Comparison of ENCODE assay signal across 16 mouse cellular contexts in genomic region chr19:45446631-45447030, GRCm38 (mm10).
DNase-seq lines count a peak whose midpoint lies in the region; ATAC-seq lines count a peak whose summit lies in the region.
"Had no signal": no experiment of that assay in that cellular context is flagged by ENCODE, and none has a peak within 500 bp of the region (broad histone marks: within the 10 kb centered on the region; RNA-seq: fewer than 3 reads in every experiment).

No protein-coding gene starts in this region.

- H3K9ac ChIP-seq in hindbrain, embryonic 11.5 days (ENCODE audit: low read depth, low read length), result no peak overlapping the region
- no peak overlapping the region for H3K9ac ChIP-seq in hindbrain, embryonic 16.5 days (ENCODE audit: low read depth, low read length)
- no peak overlapping the region for H3K9ac ChIP-seq in midbrain, embryonic 16.5 days (ENCODE audit: low read depth, low read length)

- no peaks in the 10 kb centered on the region for H3K9me3 ChIP-seq in hindbrain, embryonic 11.5 days (ENCODE audit: control insufficient read depth, low read length)
- no peaks in the 10 kb centered on the region for H3K9me3 ChIP-seq in hindbrain, embryonic 10.5 days
- no peaks in the 10 kb centered on the region for H3K9me3 ChIP-seq in hindbrain, embryonic 16.5 days (ENCODE audit: control insufficient read depth, low read length)
- no peaks in the 10 kb centered on the region for H3K9me3 ChIP-seq in midbrain, embryonic 16.5 days (replicated peaks; ENCODE audit: control insufficient read depth, low read length, poor library complexity, severe bottlenecking)
- H3K9me3 ChIP-seq: megakaryocyte, embryonic 14.5 days had no signal

- ATAC-seq in hindbrain, embryonic 11.5 days (ENCODE audit: low FRiP score), result peak; percentile 56; the same call in 1 of the 2 replicates
- peak; percentile 79 for ATAC-seq in hindbrain, embryonic 16.5 days
- no peak for ATAC-seq in midbrain, embryonic 16.5 days
- ATAC-seq: Patski had no signal

- no peaks in the 10 kb centered on the region; the same call in 1 of the 2 replicates for H3K27me3 ChIP-seq in hindbrain, embryonic 11.5 days (ENCODE audit: control insufficient read depth, insufficient read depth, low read length)
- peaks cover 57% of the 10 kb centered on the region for H3K27me3 ChIP-seq in hindbrain, embryonic 10.5 days (ENCODE audit: insufficient read depth, poor library complexity, severe bottlenecking)
- no peaks in the 10 kb centered on the region for H3K27me3 ChIP-seq in hindbrain, embryonic 16.5 days (replicated peaks; ENCODE audit: control insufficient read depth, insufficient read depth, low read length)
- H3K27me3 ChIP-seq in midbrain, embryonic 16.5 days (ENCODE audit: control insufficient read depth, insufficient read depth, low read depth, low read length), result no peaks in the 10 kb centered on the region
- H3K27me3 ChIP-seq: megakaryocyte, embryonic 14.5 days; Patski had no signal

- no peak overlapping the region for H3K4me3 ChIP-seq in hindbrain, embryonic 11.5 days (ENCODE audit: low read depth, low read length)
- no peak overlapping the region for H3K4me3 ChIP-seq in hindbrain, embryonic 10.5 days
- no peak overlapping the region for H3K4me3 ChIP-seq in hindbrain, embryonic 16.5 days (ENCODE audit: low read length)
- no peak overlapping the region for H3K4me3 ChIP-seq in midbrain, embryonic 16.5 days (ENCODE audit: low read depth, low read length)
- H3K4me3 ChIP-seq: left cerebral cortex, adult 2 months; megakaryocyte, embryonic 14.5 days had no signal

- no peaks in the 10 kb centered on the region for H3K4me1 ChIP-seq in hindbrain, embryonic 11.5 days (replicated peaks; ENCODE audit: control insufficient read depth, insufficient read depth, low read length)
- H3K4me1 ChIP-seq in hindbrain, embryonic 10.5 days (replicated peaks), result 0 out of 2 replicates have a peak, but pooled peaks cover 6% of the 10 kb centered on the region
- peaks cover 15% of the 10 kb centered on the region for H3K4me1 ChIP-seq in hindbrain, embryonic 16.5 days (ENCODE audit: control insufficient read depth, insufficient read depth, low read depth, low read length)
- peaks cover 20% of the 10 kb centered on the region for H3K4me1 ChIP-seq in midbrain, embryonic 16.5 days (ENCODE audit: control insufficient read depth, insufficient read depth, low read length)

- no peak overlapping the region for H3K4me2 ChIP-seq in hindbrain, embryonic 11.5 days (replicated peaks; ENCODE audit: low read depth, low read length)
- no peak overlapping the region; the same call in 1 of the 2 replicates for H3K4me2 ChIP-seq in hindbrain, embryonic 16.5 days (ENCODE audit: low read length)
- peak overlapping the region; percentile 3; the same call in 1 of the 2 replicates for H3K4me2 ChIP-seq in midbrain, embryonic 16.5 days (ENCODE audit: low read length)

- peak; percentile 49 for DNase-seq in hindbrain, embryonic 11.5 days (ENCODE audit: low spot score)
- no peak for DNase-seq in hindbrain, embryonic 10.5 days (ENCODE audit: low spot score)
- DNase-seq in embryo, embryonic 11 days, result peak; percentile 25
- no peak for DNase-seq in ovary, postnatal 10 days (ENCODE audit: low spot score)
- no peak for DNase-seq in layer of hippocampus, postnatal 10 days (ENCODE audit: low spot score in 2 of 2)
- no peak for DNase-seq in T-cell, adult 2 months (ENCODE audit: low spot score)
- DNase-seq: adrenal gland, adult 8-10 months; gastrocnemius, postnatal 10 days; heart, postnatal 10 days; kidney, adult 8-10 months; thymus, postnatal 25 days had no signal

- no peak overlapping the region for H3K27ac ChIP-seq in hindbrain, embryonic 11.5 days (ENCODE audit: low read depth, low read length)
- H3K27ac ChIP-seq in hindbrain, embryonic 10.5 days, result no peak overlapping the region
- peak overlapping the region; percentile 9; the same call in 1 of the 2 replicates for H3K27ac ChIP-seq in hindbrain, embryonic 16.5 days (ENCODE audit: low read depth, low read length)
- peak overlapping the region; percentile 12; the same call in 1 of the 2 replicates for H3K27ac ChIP-seq in midbrain, embryonic 16.5 days (ENCODE audit: low read length)
- H3K27ac ChIP-seq: left cerebral cortex, adult 2 months had no signal

- H3K36me3 ChIP-seq in hindbrain, embryonic 11.5 days (ENCODE audit: control insufficient read depth, insufficient read depth, low read length), result no peaks in the 10 kb centered on the region
- no peaks in the 10 kb centered on the region for H3K36me3 ChIP-seq in hindbrain, embryonic 10.5 days
- no peaks in the 10 kb centered on the region for H3K36me3 ChIP-seq in hindbrain, embryonic 16.5 days (ENCODE audit: control insufficient read depth, insufficient read depth, low read length)
- H3K36me3 ChIP-seq in midbrain, embryonic 16.5 days (ENCODE audit: control insufficient read depth, insufficient read depth, low read length), result no peaks in the 10 kb centered on the region

- 47% methylated on average over 7 of the region's 7 CpGs for WGBS in hindbrain, embryonic 11.5 days
- WGBS in hindbrain, embryonic 10.5 days, result 68% methylated on average over 7 of the region's 7 CpGs
- 32% methylated on average over 7 of the region's 7 CpGs for WGBS in hindbrain, embryonic 16.5 days
- WGBS in midbrain, embryonic 16.5 days, result 28% methylated on average over 7 of the region's 7 CpGs

Comparison
In these comparisons a context has a peak if more than half of its experiments do, and no peak if none do; other contexts are left out.
1. DNase-seq: peak in hindbrain, embryonic 11.5 days (single experiment) and embryo, embryonic 11 days (single experiment); none in hindbrain, embryonic 10.5 days (single experiment), ovary, postnatal 10 days (single experiment), layer of hippocampus, postnatal 10 days (0 of 2) and T-cell, adult 2 months (single experiment).
2. H3K27ac ChIP-seq: peak in hindbrain, embryonic 16.5 days (single experiment) and midbrain, embryonic 16.5 days (single experiment); none in hindbrain, embryonic 11.5 days (single experiment) and hindbrain, embryonic 10.5 days (single experiment).